Mouse (Mus musculus) midbrain, embryonic 15.5 days (tissue): ENCODE results near the gene Wdr26. TPM values are rescaled to one million over a fixed set of nuclear protein-coding genes. Genes with fewer than 3 reads are reported as not detected.

Source experiments
- ATAC-seq: fragments of 200-750 bp; cut with Nextera tagmentation; replicated peaks from 2 replicates; pipeline ENCODE4 v1.8.0; 2017; ENCODE audit warnings: moderate TSS enrichment
- H3K27ac ChIP-seq: fragments of 300-500 bp; sonication (generic); 2 replicates; pipeline ENCODE4 v1.5.1; 2015; ENCODE audit warnings: mild to moderate bottlenecking, inconsistent platforms
- H3K27me3 ChIP-seq: fragments of 300-500 bp; sonication (generic); replicated peaks from 2 replicates; pipeline ENCODE4 v1.6.1; 2015; ENCODE audit warnings: inconsistent platforms
- H3K36me3 ChIP-seq: fragments of 300-500 bp; sonication (generic); replicated peaks from 2 replicates; pipeline ENCODE4 v1.6.1; 2015; ENCODE audit warnings: inconsistent platforms
- H3K4me1 ChIP-seq: fragments of 300-500 bp; sonication (generic); 2 replicates; pipeline ENCODE4 v1.6.1; 2015; ENCODE audit warnings: inconsistent platforms
- H3K4me2 ChIP-seq: fragments of 300-500 bp; sonication (generic); 2 replicates; pipeline ENCODE4 v1.6.1; 2015; ENCODE audit warnings: inconsistent platforms, mild to moderate bottlenecking, moderate library complexity
- H3K4me3 ChIP-seq: fragments of 300-500 bp; sonication (generic); 2 replicates; pipeline ENCODE4 v1.5.1; 2015; ENCODE audit warnings: mild to moderate bottlenecking, inconsistent platforms
- H3K9ac ChIP-seq: fragments of 300-500 bp; sonication (generic); 2 replicates; pipeline ENCODE4 v1.6.1; 2015; ENCODE audit warnings: mild to moderate bottlenecking, inconsistent platforms
- H3K9me3 ChIP-seq: fragments of 300-500 bp; sonication (generic); 2 replicates; pipeline ENCODE4 v1.6.1; 2016; ENCODE audit warnings: inconsistent platforms
- WGBS: fragments of 180-500 bp; shearing (Covaris S2); methylation state at CpG from one replicate; pipeline ENCODE4 v1.1.7; 2015; ENCODE audit warnings: mixed read lengths; 5-methylcytosine and 5-hydroxymethylcytosine counted together
- polyA plus RNA-seq: library from polyadenylated mRNA; unstranded; fragments of >200 nt; fragmentation: Nextera tagmentation; extraction: Ambion mirVana; gene quantifications from 2 replicates; pipeline ENCODE4 v1.2.1, GENCODE M21; 2015

Gene Wdr26
- polyA plus RNA-seq, result 32.8 and 36.7 TPM in 2 replicates

- no peaks in the 10 kb centered on the region for H3K36me3 ChIP-seq
- no peaks in the 10 kb centered on the region for H3K9me3 ChIP-seq
- peaks cover 27% of the 10 kb centered on the region for H3K4me1 ChIP-seq
- H3K27ac ChIP-seq, result peak within 1 kb of the TSS; percentile 90
- H3K4me3 ChIP-seq, result peak within 1 kb of the TSS; percentile 88
- H3K9ac ChIP-seq, result peak within 1 kb of the TSS; percentile 87
- 2% methylated on average over 54 of the region's 54 CpGs for WGBS
- H3K4me2 ChIP-seq, result peak within 1 kb of the TSS; percentile 89
- no peaks in the 10 kb centered on the region for H3K27me3 ChIP-seq
- peak; percentile 96 for ATAC-seq
Measured at GRCm38 (mm10) chr1:181211920-181212633, at the start of gene Wdr26. TSS of gene Wdr26 (minus strand) at chr1:181212001.

DNA sequence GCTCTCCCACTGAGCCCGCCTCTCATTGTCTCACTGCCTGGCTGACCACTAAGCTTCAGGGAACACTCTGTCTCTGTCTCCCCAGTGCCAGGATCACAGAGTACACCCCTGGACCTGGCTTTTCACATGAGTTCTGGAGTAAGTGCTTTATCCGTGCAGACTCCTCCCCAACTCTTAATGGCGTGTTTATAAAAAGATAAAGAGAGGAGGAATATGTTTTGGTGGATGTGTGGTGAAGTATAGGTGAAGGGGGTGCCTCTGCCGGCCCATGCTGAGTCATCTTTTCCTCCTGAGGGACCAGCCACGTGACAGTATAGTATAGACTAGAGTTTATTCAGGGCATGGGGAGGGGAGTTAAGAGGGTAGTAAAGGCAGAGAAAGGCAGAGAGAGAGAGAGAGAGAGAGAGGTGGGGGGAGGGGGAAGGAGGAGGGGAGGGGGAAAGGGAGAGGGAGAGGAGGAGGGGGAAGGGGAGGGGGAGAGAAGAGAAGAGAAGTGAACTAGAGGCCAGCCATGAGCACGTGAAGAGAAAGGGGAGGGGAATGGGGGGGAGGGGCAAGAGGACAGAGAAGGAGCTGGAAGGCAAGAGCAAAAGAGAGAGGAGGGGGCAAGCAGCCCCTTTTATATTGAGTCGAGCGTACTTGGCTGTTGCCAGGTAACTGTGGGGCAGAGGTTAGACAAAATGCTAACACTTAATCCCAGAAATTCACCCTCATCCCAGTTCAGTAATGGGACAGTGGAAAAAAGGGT lies 49.3 kb upstream of the Wdr26 start:
- no peak overlapping the region for H3K9ac ChIP-seq
- H3K9me3 ChIP-seq, result no peaks in the 10 kb centered on the region
- no peak overlapping the region for H3K4me3 ChIP-seq
- H3K27me3 ChIP-seq, result no peaks in the 10 kb centered on the region
- 31% methylated on average over 8 of the region's 8 CpGs for WGBS
- H3K27ac ChIP-seq, result no peak overlapping the region
- H3K4me2 ChIP-seq, result no peak overlapping the region
- no peak for ATAC-seq
- H3K36me3 ChIP-seq, result no peaks in the 10 kb centered on the region
- H3K4me1 ChIP-seq, result peaks cover 11% of the 10 kb centered on the region

- H3K9me3 ChIP-seq, result no peaks in the 10 kb centered on the region
- no peaks in the 10 kb centered on the region for H3K27me3 ChIP-seq
- H3K4me1 ChIP-seq, result peaks cover 12% of the 10 kb centered on the region
- no peak overlapping the region for H3K9ac ChIP-seq
- H3K36me3 ChIP-seq, result no peaks in the 10 kb centered on the region
- H3K4me3 ChIP-seq, result no peak overlapping the region
- 92% methylated on average over 10 of the region's 10 CpGs for WGBS
- H3K27ac ChIP-seq, result no peak overlapping the region
- H3K4me2 ChIP-seq, result no peak overlapping the region
- ATAC-seq, result no peak
Measured at GRCm38 (mm10) chr1:181260422-181260821, 48.6 kb upstream of the Wdr26 start.

DNA sequence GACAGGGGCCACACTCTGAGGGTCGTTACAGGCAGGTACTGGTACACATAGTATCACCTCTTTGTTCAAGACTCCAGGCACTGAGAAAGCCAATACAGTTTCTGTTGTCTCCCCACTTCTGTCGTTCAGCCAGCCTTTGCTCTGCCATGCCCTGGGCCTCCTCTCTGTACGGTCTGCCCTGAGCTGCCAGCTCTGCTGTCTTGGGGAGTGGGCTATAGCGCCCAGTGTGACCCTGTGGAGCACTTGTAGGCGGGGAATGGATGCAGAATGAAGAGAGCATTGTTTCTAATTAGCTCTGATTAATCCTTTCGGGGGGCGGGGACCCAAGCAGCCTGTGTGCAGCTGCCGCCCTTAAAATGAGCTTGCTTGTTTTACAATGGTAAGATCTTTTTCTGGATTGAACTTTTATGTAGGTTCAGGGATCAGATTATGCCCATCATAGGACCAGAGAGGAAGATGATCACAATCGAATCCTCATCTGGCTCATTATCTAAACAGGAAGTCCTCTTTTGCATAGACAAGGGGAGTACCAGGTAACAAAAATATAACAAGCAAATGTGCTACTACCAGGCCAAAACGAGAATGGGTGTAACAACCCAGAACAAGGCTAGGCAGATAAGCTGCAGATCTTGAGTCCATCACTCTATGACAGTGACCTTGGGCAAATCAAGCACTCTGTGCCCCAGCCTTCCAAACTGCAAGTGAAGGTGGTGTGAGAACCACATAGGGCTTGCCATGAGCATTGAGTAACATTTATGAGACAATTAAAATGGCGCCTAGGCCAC lies 48.0 kb upstream of the Wdr26 start:
- no peak overlapping the region for H3K27ac ChIP-seq
- ATAC-seq, result no peak

DNA sequence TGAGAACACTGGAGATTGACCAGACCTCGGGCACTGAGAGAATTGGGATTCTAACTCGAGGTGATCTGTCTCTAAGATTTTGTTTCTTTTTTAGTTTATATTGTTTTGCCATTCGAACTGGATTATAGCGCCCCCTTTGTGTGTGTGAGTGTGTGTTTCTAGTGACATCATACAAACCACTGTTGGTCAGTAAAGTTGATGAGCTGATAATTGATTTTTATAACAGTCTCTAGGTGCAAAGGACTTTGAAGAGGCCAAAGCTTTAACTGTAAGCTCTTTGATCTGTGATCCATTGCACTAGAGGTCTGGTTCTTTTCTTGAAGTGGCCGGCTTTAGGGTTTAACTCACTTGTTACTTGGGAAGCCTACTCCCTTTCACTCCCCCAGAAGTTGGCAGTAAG lies 47.3 kb upstream of the Wdr26 start:
- H3K4me3 ChIP-seq, result no peak overlapping the region
- H3K9ac ChIP-seq, result no peak overlapping the region
- peaks cover 12% of the 10 kb centered on the region for H3K4me1 ChIP-seq
- no peak overlapping the region for H3K4me2 ChIP-seq
- no peaks in the 10 kb centered on the region for H3K9me3 ChIP-seq
- ATAC-seq, result no peak
- no peaks in the 10 kb centered on the region for H3K27me3 ChIP-seq
- H3K27ac ChIP-seq, result no peak overlapping the region
- no peaks in the 10 kb centered on the region for H3K36me3 ChIP-seq
- 60% methylated on average over 5 of the region's 5 CpGs for WGBS

More for the DNA sequence above, 48.0 kb upstream of the Wdr26 start:
- Histone ChIP-seq H3K4me1 (peaks cover 12% of the 10 kb centered on the region), H3K4me3 (no peak overlapping the region), H3K9ac (no peak overlapping the region), H3K4me2 (no peak overlapping the region), H3K9me3 (no peaks in the 10 kb centered on the region), H3K27me3 (no peaks in the 10 kb centered on the region), H3K36me3 (no peaks in the 10 kb centered on the region)
- 41% methylated on average over 11 of the region's 11 CpGs for WGBS

DNA sequence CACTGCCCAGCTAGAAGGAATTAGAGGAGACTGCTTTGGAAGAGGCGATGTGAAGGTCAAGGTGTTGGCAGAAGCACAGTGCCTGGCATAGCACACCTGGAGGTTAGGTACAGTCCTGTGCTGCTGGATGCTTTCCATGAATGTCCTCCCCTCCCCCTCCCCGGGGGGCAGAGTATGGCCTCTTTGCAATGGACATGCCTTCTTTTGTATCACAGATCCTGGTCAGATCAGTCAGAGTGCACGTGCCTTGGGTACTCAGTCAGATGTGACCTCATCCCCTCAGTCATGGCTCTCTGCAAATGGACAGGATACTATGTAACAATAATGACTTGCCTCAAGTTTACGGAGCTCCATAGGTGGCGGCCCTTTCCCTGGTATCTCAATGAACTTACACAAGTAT lies 46.8 kb upstream of the Wdr26 start:
- H3K9me3 ChIP-seq, result no peaks in the 10 kb centered on the region
- 71% methylated on average over 5 of the region's 5 CpGs for WGBS

DNA sequence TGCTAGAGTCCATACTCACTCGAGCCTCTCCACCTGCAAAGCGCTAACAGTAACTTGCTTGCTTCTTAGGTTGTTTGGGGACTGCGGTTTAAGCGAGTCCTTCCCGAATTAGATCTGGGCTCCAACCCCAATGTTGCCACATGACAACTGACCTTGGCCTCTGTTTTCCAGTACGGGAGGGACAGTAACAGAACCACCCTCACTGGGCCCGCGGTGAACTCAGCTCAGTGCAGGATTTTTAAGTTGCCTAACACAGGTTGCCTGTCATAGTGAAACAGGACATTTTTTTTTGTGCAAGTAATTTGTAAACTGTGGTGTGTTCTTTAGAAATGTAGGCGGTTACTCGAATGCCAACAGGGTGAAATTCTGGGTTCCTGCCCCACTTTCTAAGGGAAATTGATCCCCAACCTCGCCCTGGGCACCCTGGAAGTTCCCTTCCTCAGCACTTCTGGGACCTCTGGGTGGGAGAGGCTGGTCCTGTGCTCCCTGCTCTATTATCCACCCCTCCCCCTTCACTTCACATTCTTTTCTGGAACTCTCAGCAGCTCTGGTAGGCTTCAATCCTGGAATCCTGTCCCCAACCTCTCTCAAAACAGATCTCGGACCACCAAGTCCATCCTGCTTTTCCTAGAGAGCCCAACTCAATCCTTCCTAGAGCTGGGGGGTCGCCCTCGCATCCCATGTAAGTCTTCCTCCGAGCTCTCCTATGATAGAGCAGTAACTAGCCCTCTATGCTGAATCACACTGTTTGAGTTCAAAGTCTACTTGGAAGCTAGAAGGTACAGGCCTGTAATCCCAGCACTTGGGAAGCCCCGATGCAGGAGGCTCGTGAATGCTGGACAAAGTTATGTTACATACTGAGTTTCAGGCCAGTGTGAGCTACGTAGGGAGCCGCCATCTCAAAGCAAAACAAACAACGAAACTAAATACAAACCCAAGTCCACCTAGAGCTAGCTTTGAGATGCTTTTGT lies 46.1 kb upstream of the Wdr26 start:
- Histone ChIP-seq H3K4me1 (peaks cover 12% of the 10 kb centered on the region), H3K36me3 (no peaks in the 10 kb centered on the region), H3K9me3 (no peaks in the 10 kb centered on the region), H3K4me3 (no peak overlapping the region), H3K4me2 (no peak overlapping the region), H3K27me3 (no peaks in the 10 kb centered on the region), H3K27ac (no peak overlapping the region), H3K9ac (no peak overlapping the region)
- ATAC-seq, result no peak
- 78% methylated on average over 20 of the region's 20 CpGs for WGBS

More for the DNA sequence above, 46.8 kb upstream of the Wdr26 start:
- H3K4me1 ChIP-seq, result peaks cover 12% of the 10 kb centered on the region
- no peak overlapping the region for H3K27ac ChIP-seq
- H3K9ac ChIP-seq, result no peak overlapping the region
- no peak for ATAC-seq
- no peaks in the 10 kb centered on the region for H3K27me3 ChIP-seq
- H3K4me2 ChIP-seq, result no peak overlapping the region
- H3K36me3 ChIP-seq, result no peaks in the 10 kb centered on the region
- no peak overlapping the region for H3K4me3 ChIP-seq

- 23% methylated on average over 34 of the region's 36 CpGs for WGBS
- H3K4me1 ChIP-seq, result peaks cover 12% of the 10 kb centered on the region
- peak overlapping the region; percentile 31 for H3K9ac ChIP-seq
- H3K27ac ChIP-seq, result no peak overlapping the region
- H3K4me3 ChIP-seq, result peak overlapping the region; percentile 29
- peak overlapping the region; percentile 56 for H3K4me2 ChIP-seq
- no peaks in the 10 kb centered on the region for H3K27me3 ChIP-seq
- H3K36me3 ChIP-seq, result no peaks in the 10 kb centered on the region
- ATAC-seq, result peak; percentile 65
- no peaks in the 10 kb centered on the region for H3K9me3 ChIP-seq
Measured at GRCm38 (mm10) chr1:181256689-181257584, 45.1 kb upstream of the Wdr26 start.

- H3K27ac ChIP-seq, result no peak overlapping the region
- WGBS, result 3% methylated on average over 20 of the region's 20 CpGs
Measured at GRCm38 (mm10) chr1:181255891-181256688, 44.3 kb upstream of the Wdr26 start.

GRCm38 (mm10) chr1:181255450-181255849 lies 43.6 kb upstream of the Wdr26 start:
- WGBS, result 65% methylated on average over 9 of the region's 9 CpGs

More at GRCm38 (mm10) chr1:181255891-181256688, 44.3 kb upstream of the Wdr26 start:
- Histone ChIP-seq H3K4me3 (peak overlapping the region; percentile 29), H3K9ac (peak overlapping the region; percentile 31), H3K36me3 (no peaks in the 10 kb centered on the region), H3K9me3 (no peaks in the 10 kb centered on the region), H3K27me3 (no peaks in the 10 kb centered on the region), H3K4me2 (peak overlapping the region; percentile 56), H3K4me1 (peaks cover 12% of the 10 kb centered on the region)
- ATAC-seq, result peak; percentile 69

More at GRCm38 (mm10) chr1:181255450-181255849, 43.6 kb upstream of the Wdr26 start:
- Histone ChIP-seq H3K4me2 (no peak overlapping the region), H3K27me3 (no peaks in the 10 kb centered on the region), H3K36me3 (no peaks in the 10 kb centered on the region), H3K4me3 (no peak overlapping the region), H3K4me1 (peaks cover 12% of the 10 kb centered on the region), H3K27ac (no peak overlapping the region), H3K9me3 (no peaks in the 10 kb centered on the region), H3K9ac (no peak overlapping the region)
- ATAC-seq, result no peak
